Mouse (Mus musculus) T-cell, adult 2 months (primary cell): Measurements from ENCODE around the gene Dppa3.

Experiments
- DNase-seq: peaks from one replicate; pipeline ENCODE4 v3.0.0; 2022; ENCODE audit warnings: low spot score

Dppa3 gene

DNA sequence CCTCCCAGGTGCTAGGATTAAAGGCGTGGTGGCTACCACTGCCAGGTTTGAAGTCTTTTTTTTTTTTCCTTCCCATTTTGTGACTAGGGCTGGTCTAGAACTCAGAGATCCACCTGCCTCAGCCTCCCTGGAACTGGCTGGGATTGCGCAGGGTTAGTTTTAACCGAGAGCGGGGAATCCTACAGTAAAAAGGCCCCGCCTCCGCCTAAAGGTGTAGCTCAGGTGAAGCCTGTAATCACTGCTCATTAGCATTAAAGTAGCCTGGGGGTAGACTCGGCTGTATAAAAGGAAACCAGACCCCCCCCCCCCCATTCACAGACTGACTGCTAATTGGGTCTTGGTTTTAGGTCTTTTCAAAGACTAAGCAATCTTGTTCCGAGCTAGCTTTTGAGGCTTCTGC, at the start of gene Dppa3:
TSS of gene Dppa3 (plus strand) at position 301 of the 400 bp plus-strand sequence.
- no peak for DNase-seq

DNA sequence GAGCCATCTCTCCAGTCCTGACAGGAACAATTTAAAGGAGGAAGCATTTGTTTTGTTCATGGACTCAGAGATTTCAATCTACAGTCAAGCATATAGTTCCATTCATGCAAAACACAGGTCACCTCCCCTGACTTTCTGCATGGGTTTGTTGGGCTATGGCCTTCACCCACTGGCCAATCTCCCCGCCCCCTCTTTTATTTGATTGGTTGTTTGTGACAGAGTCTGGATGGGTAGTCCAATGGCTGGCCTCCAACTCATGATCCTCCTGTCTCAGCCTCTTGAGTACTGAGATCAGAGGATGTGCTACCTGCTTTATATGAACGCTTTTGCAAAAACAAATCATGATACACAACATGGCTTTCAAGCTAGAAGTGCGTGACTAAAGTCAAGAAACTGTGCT, 49.2 kb upstream of the Dppa3 start:
- no peak for DNase-seq

DNA sequence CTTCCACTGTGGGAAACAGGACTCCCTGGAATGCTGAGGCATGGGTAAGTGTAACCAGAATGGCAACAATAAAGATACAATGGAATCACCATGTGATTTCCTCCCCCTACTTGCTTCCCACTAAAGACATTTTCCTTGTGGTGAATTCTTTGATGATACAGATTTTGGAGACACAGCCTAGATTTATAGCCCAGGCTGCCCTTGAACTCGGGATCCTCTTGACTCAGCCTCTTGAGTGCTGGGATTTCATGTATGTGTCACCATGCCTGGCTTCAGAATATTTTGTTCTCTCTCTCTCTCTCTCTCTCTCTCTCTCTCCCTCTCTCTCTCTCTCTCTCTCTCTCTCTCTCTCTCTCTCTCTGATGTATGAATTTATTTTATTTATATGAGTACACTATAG, 47.1 kb upstream of the Dppa3 start:
- DNase-seq: no peak

DNA sequence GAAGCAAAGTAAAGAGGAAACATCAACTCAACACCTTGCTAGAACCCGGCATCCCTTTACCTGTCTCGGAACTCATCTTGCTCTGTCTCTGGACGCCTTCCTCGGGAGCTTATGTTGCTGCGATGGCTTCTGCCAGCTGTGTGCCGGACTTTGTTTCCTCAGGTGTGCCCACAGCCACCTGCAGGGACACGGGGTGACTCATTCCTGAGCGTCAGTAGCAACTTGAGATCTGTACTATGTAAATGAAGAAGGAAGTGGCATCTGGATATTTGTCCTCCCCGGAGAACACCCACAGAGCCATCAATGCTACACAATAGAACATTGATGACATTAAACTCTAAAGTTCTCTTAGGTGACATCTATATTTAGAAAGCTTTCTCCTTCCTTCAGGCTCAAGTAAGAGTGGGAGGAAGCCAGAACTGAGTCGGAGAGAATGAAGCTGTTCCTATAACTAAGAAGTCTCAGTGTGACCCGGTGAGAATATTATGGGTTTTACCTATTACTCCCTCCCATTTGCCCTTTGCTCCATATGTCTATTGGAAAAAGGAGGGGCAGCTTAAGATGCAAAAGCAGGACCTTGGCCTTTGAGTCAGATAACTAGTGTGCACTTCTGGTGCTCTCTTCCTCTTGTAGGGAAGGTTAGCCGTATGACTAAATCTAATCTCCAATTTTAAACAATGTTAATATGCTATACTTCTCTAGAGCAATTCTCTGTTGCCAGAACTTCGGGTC, 35.0 kb upstream of the Dppa3 start:
- no peak for DNase-seq

DNA sequence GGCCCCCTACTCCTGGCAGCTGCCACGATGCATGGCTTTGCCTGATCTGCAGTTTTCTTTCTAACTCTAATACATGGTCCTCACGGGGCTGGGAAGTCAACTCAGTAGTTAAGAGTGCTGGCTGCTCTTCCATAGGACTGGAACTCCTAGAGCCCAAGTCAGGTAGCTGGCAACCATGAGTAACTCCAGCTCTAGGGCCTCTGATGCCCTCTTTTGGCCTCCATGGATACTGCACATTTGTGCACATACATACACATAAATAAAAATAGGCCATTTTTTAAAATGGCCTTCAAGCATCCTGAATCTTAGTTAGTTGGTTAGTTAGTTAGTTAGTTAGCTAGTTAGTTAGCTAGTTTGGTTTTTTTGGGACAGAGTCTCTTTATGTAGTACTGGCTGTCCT, 33.3 kb upstream of the Dppa3 start:
- no peak for DNase-seq

DNA sequence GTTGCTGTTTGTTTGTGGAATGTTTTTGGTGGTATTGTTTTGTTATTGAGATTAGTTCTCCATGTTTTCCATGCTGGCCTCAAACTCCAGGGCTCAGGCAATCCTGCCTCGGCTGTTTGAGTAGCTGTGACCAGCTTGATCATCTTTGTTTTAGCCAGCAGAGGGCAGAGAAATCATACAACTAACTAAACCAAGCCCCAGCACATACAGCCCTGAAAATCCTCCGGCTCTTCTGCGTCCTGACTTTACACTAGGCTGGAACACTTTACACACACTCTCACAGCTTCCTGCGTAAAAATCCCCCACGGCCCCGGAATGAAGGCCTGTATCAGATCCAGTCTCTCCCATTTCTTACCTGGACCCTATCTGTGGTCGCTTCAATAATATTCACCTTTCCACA, 30.6 kb upstream of the Dppa3 start:
- peak; percentile 10 for DNase-seq

DNA sequence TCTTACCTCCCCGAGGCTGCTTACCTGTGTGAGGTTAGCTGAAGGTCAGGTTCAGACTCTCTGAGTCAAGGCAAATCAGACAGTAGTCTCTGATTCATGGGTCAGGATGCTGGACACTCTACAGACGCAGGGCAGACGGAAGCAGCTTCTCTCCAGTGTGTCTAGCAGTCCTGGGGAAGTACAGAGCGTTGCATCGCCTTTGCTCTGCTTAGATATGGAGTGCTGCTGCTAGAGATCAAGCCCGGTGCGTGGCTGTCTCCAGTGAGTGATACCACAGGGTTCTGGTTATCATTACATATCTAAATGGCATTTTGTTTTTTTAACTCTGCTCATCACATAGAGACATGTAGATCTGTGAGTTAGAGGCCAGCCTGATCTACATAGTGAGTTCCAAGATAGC, 29.6 kb upstream of the Dppa3 start:
- DNase-seq: no peak

DNA sequence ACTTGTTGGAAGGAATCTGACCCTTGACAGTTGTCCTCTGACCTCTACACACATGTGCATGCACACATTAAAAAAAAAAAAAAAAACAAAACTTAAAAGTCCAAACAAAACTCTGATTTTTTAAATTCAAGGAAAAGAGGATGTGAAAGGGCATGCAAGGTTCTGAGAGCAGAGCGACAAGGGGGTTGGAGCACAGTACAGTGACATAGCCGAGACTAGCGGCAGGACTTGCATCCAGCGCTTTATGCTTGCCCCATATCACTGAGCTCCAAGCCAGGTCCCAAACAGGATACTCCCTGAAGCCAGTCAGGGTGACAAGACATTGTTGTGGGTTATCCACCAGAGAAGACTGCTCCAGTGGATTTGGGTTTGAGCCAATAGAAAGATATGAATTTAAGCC, 28.2 kb upstream of the Dppa3 start:
- DNase-seq: no peak

DNA sequence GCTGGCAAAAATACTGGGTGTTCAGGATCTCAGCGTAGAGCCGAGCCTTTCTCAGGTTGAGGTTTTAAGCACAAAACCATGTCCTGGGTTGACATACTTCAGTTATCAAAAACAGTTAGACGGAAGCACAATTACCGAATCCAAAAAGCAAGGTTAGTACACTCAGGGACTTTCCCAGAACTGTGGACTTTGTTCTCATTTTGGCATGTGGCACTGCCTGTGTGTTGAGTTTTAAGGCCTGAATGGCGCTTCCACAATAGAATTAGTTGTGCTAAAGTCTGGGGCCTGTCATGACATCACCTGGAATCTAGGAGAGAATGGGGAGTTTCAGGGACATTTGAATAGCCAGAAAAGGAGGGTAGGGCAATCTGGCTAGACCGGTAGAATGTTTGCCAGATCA, 27.8 kb upstream of the Dppa3 start:
- no peak for DNase-seq

DNA sequence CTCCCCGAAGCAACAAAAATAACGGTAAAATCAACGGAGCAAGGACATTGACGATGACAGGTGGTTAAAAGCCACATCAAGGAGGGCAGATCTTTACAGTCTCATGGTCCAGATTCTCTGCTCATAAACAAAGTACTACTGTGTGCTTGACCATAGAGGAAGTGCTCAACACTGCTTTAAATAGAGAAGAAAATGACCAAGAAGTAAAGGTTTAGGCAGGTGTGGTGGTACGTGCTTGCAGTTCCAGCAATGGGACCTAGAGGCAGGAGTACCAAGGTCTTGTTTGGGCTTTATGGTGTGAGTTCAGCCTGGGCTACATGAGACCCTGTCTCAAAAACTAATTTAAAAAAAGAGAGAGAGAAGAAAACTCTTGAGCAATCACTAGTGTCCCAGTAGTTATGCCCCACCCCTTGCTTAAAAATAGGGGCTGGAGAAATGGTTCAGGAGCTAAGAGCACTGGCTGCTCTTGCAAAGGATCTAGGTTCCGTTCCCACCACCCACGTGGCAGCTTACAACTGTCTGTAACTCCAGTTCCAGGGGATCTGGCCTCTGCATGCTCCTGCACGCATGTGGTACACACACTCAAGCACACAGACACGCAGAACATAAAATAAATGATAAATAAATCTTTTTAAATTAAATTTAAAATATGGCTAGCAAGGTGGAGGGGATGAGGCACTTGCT, 27.0 kb upstream of the Dppa3 start:
- no peak for DNase-seq

DNA sequence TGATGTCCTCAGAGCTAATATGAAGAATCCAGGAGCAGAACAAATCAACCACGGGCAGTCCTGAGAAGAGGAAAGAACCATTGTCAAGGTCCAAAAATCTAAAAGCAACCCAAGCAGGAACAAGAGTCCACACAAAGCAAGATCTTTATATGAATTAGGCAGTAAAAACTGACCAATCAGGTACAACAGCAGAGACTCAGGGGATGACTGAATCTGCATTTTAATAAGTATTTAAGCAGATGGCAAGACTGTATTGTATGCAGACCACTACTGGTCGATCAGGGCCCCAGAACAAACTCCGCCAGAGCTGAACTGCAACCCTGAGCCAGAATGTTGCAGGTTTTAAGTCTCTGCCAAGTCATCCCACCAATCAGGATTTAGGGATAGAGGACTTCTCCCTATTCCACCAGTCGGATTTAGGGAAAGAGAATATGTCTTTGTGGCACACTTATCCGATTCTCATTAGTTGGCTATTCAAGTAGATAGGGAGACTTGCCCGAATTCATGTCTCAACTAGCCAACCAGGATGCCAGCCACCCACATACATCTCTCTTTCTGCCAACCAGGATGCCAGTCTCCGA, 26.1 kb upstream of the Dppa3 start:
- DNase-seq: no peak

DNA sequence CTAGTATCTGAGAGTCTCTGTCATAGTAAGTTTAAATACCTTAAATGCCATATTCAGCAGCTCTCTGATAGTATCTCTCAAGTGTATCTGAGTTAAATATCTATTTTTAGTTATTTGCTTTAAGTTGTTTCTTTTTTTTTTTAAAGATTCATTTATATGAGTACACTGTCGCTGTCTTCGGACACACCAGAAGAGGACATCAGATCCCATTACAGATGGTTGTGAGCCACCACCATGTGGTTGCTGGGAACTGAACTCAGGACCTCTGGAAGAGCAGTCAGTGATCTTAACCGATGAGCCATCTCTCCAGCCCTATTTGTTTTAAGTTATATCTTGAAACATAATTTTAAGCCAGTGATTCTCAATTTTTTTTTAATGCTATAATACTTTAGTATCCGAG, 25.2 kb upstream of the Dppa3 start:
- no peak for DNase-seq

DNA sequence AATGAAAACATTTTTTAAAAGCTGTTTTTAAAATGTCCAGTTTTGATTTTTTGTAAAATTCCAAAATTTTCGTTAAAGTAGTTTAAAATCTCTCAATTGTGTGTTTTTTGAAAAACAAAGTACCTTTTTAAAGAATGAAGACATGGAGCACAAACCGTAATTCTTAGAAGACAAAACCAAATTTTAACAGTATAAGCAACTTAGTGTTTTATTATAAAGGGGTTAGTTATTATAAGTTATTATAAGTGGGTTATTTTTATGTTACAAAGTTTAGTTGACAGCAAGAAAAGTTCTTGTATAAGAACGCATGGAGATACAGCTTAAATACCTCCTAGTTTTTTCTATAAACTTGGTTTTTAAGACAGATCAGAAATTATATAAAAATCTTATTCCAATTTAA, 24.6 kb upstream of the Dppa3 start:
- DNase-seq: no peak

DNA sequence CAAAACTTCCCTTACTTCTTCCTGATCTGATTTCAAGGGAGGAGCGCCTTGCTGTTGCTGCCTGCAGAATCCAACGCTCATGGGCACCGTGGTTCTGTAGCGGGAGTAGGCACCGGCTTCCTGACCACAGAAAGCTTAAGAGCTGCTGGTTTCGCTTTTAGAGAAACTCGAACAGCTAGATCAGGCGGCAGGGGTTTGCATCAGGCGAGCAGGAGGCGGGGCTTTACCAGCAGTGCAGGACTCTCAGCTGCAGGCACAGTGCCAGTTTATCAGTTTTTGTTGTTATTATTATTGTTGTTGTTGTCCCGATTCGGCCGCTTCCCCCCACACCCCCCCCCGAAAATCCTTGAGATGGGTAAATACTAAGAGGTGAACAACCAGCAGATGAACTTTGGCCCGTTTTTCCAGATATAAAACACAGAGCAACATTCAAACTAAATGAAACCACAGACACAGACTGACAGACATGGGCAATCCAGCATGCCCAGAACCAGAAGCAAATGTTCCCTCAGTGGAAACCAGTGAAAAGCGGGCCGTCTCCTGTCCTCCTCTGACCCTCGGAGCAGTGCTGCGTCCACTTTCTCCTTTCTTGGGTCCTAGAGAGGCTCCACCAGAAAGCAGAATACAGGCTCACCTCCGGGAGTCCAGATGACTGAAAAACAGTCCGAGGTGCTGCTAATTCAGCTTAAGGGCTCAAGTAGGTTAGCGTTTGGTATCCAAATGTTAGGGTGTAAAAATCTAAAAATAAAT, 23.8 kb upstream of the Dppa3 start, which contains the start of gene Apobec1:
TSS of gene Apobec1 (minus strand) at position 203 of the 750 bp plus-strand sequence.
- DNase-seq: peak; percentile 87

DNA sequence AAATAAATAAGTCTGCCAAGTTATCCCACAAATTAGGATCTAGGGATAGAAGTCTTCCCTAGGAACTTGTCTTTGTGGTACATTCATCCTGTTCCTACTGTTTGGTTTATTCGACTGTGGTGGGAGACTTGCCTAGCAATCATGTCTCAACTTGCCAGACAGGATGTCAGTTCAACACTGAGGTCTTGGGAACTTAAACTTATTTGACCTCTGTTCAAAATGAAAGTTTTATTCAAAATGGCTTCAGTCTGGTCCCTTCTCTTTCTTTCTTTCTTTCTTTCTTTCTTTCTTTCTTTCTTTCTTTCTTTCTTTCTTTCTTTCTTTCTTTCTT, 23.3 kb upstream of the Dppa3 start:
- DNase-seq: no peak

DNA sequence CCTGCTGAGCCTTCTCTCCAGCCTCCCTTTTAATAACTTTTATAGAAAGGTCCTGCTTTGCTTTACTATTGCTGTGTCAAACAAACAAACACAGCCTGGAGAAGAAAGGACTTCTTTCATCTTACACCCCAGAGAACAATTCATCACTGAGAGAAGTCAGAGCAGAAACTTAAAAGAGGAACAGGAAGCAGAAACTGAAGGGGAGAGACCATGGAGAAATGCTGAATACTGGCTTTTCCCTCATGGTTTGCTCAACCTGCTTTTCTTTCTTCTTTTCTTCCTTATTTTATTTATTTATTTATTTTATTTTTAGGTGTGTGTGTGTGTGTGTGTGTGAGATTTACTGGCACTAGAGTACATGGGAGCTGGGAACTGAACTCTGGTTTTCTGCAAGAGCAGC, 21.9 kb upstream of the Dppa3 start:
- no peak for DNase-seq

DNA sequence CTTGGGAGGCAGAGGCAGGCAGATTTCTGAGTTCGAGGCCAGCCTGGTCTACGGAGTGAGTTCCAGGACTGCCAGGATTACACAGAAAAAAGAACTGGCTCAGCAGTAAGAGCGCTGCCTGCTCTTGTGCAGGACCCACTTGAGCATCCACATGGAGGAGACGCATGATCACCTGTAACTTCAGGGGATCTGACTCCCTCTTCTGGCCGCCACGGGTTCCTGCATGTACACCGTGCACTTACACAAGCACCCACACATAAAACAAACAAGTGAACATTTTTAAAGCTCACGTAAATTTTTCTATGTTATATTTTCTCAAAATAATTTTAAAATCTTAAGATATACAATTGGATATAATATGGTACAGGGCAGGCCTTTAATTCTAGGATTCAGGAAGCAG, 20.7 kb upstream of the Dppa3 start:
- peak; percentile 30 for DNase-seq

DNA sequence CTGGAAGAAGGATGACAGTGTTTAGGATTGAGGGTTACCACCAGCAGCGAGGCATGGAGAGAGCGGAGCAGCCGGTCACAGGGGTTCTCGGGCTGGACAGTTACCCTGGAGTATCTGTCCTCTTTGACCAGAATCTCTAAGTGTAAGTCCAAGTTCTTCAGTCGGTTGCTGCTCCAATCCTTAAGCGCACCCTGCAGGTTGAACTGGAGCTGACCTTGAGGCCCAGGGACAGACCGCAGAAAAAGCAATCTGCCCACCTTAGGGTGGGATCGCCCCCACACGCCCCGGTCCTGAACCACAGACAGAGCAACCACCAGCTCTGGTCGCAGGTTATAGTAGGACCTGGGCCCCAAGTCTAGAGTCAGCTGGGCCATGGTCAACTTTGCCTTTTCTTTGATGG, 19.5 kb upstream of the Dppa3 start:
- no peak for DNase-seq

DNA sequence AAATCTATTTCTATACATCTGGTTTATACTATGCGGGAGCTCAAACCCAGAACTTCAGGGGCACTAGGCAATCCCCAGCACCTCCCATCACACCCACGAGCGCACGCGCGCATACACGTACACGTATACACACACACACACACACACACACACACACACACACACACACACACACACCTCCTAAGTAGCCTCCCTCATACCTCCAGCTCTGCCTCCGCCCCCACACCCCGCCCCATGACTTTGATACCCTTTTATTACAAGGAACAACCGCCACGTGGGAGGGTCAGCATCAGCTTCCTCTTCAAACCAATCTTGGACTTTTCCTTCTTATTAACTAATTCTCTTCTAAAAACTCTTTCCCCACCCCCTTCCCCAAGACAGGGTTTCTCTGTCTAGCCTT, 18.5 kb upstream of the Dppa3 start:
- no peak for DNase-seq

DNA sequence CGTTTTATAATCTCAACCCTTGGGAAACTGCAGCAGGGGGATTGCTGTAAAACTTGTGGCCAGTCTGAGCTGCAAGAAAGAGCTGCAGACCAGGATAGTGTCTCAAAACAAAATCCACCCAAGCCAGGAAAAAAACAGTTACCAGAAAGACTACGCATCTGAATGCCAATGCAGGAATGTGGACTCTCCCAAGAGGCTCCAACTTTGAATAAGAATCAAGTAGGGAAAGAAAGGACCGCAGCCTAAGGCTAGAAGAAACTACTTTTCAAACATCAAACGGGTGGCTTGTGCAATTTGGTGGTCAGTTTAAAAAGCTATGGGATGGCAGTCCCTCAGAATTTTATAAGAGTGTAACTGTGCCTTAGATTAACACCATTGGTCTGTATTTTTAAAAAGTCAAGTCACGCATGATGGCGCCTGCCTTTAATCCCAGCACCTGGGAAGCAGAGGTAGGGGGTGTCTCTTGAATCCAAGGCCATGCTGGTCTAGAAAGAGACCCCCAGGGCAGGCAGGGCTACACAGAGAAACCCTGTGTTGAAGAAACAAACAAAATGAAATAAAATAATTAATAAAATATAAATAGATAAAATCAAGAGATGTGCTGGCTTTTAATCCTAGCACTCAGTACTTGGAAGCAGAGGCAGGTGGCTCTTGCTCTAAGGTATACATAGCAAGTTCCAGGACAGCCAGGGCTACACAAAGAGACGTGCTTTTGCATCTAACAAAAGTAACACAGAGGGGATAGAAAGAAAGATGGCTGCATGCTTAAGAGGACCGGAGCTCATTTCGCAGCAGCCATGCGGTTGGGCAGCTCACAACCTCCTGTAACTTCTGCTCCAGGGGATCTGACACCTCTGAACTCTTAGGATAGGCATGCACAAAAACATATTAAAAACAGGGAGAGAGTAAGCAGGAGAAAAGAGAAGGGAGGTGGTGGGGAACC, 17.5 kb upstream of the Dppa3 start:
- no peak for DNase-seq

DNA sequence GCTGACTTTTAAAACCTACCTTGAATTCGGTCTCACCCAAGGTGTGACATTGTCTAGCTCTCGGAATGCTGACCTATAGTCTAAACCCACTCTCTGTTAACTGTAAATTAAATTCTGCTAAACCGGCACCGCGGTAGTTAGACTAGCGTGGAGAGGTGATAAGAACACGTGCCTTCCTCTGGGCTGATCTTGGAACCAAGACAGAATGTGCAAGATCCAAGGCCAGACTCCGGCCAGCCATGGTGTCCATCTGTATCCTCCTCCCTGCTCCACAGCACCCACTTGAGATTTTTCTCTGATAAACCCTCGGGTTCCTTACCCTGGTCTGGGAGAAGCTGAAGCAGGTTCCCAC, 16.9 kb upstream of the Dppa3 start:
- no peak for DNase-seq

DNA sequence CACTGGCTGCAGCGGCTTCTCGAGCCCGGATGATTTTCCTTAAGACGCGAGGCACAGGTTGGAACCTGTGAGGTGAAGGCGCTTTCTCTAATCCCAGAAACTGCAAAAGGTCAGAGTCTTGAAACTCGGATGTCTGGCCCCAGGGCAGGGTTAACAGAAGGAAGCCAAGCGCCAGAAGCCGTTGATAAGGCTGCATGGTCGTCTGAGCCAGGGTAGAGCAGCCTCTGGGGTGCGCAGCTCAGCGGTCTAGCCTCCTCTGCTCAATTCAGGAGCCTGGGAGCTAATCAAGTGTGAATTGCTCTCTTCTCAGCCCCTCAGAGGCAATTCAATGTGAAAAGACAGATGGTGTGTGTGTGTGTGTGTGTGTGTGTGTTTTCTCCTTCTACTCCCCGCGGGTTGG, 16.4 kb upstream of the Dppa3 start, which contains the start of gene Gdf3:
TSS of gene Gdf3 (minus strand) at position 317 of the 400 bp plus-strand sequence.
- no peak for DNase-seq
